Mouse (Mus musculus) lung, embryonic 15.5 days (tissue): Measurements from ENCODE around the gene Hist1h2aa. TPM values are rescaled to one million over a fixed set of nuclear protein-coding genes. Genes with fewer than 3 reads are reported as not detected.

ENCODE experiments used
- ATAC-seq: fragments of 200-750 bp; cut with Nextera tagmentation; 2 replicates; pipeline ENCODE4 v1.8.0; 2017; ENCODE audit warnings: moderate number of reproducible peaks, borderline replicate concordance; ENCODE audit not compliant: low FRiP score, low TSS enrichment; ENCODE audit errors: extremely low read depth
- H3K27ac ChIP-seq: fragments of 300-500 bp; sonication (generic); 2 replicates; pipeline ENCODE4 v1.5.1; 2015; ENCODE audit warnings: moderate library complexity, mild to moderate bottlenecking, inconsistent platforms
- H3K27me3 ChIP-seq: fragments of 300-500 bp; sonication (generic); 2 replicates; pipeline ENCODE4 v1.6.1; 2015; ENCODE audit warnings: inconsistent platforms
- H3K36me3 ChIP-seq: fragments of 300-500 bp; sonication (generic); 2 replicates; pipeline ENCODE4 v1.6.1; 2015; ENCODE audit warnings: inconsistent platforms
- H3K4me1 ChIP-seq: fragments of 300-500 bp; sonication (generic); 2 replicates; pipeline ENCODE4 v1.6.1; 2015; ENCODE audit warnings: inconsistent platforms
- H3K4me2 ChIP-seq: fragments of 300-500 bp; sonication (generic); 2 replicates; pipeline ENCODE4 v1.6.1; 2015; ENCODE audit warnings: inconsistent platforms, mild to moderate bottlenecking, moderate library complexity
- H3K4me3 ChIP-seq: fragments of 300-500 bp; sonication (generic); 2 replicates; pipeline ENCODE4 v1.5.1; 2015; ENCODE audit warnings: mild to moderate bottlenecking, inconsistent platforms
- H3K9ac ChIP-seq: fragments of 300-500 bp; sonication (generic); 2 replicates; pipeline ENCODE4 v1.6.1; 2015; ENCODE audit warnings: inconsistent platforms
- H3K9me3 ChIP-seq: fragments of 300-500 bp; sonication (generic); 2 replicates; pipeline ENCODE4 v1.6.1; 2016; ENCODE audit warnings: inconsistent platforms
- WGBS: fragments of 180-500 bp; shearing (Covaris S2); methylation state at CpG from one replicate; pipeline ENCODE4 v1.1.7; 2015; 5-methylcytosine and 5-hydroxymethylcytosine counted together
- polyA plus RNA-seq: library from polyadenylated mRNA; unstranded; fragments of >200 nt; fragmentation: Nextera tagmentation; extraction: Ambion mirVana; gene quantifications from 2 replicates; pipeline ENCODE4 v1.2.1, GENCODE M21; 2015

Gene Hist1h2aa
- polyA plus RNA-seq, 1 experiment from 2014 or later = not detected

- no peak for ATAC-seq
- Histone ChIP-seq H3K9ac (no peak within 1 kb of the TSS), H3K36me3 (no peaks in the 10 kb centered on the region), H3K4me2 (no peak within 1 kb of the TSS), H3K9me3 (no peaks in the 10 kb centered on the region), H3K27me3 (no peaks in the 10 kb centered on the region), H3K4me1 (0 out of 2 replicates have a peak, but pooled peaks cover 2% of the 10 kb centered on the region), H3K27ac (no peak within 1 kb of the TSS), H3K4me3 (no peak within 1 kb of the TSS)
- 55% methylated on average over 9 of the region's 9 CpGs for WGBS
These were observed 19.7 kb upstream of the Hist1h2aa start, which contains the start of gene Slc17a4 for GRCm38 (mm10) chr13:23914376-23915167. Gene Slc17a4 (minus strand): TSS chr13:23915009.

GRCm38 (mm10) chr13:23916132-23916531, 18.1 kb upstream of the Hist1h2aa start:
- WGBS = 86% methylated on average over 1 of the region's 1 CpGs
- no peak for ATAC-seq

DNA sequence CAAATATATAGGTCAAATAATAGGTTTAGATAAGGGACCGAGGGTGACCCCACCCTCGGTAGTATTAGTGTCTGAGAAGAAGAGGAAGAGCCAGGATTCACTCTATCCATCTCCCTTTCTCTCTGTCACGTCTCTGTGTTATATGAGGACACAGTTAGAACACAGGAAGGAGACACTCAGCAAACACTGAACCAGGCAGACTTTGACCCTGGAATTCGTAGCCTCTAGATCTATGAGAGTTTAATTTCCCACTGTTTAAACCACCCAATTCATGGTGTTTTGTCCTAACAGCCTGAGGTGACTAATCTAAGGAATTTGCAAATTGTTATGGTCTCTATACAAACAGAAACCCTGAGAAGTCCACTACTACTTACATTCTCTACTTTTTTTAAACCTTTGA, 16.6 kb upstream of the Hist1h2aa start:
- Histone ChIP-seq H3K4me2 (no peak overlapping the region), H3K4me1 (0 out of 2 replicates have a peak, but pooled peaks cover 2% of the 10 kb centered on the region), H3K9me3 (no peaks in the 10 kb centered on the region), H3K27ac (no peak overlapping the region), H3K36me3 (no peaks in the 10 kb centered on the region), H3K9ac (no peak overlapping the region), H3K4me3 (no peak overlapping the region), H3K27me3 (no peaks in the 10 kb centered on the region)
- ATAC-seq = no peak
- WGBS = 19% methylated on average over 4 of the region's 4 CpGs

More at GRCm38 (mm10) chr13:23916132-23916531, 18.1 kb upstream of the Hist1h2aa start:
- Histone ChIP-seq H3K27ac (no peak overlapping the region), H3K36me3 (no peaks in the 10 kb centered on the region), H3K9ac (no peak overlapping the region), H3K4me2 (no peak overlapping the region), H3K4me1 (0 out of 2 replicates have a peak, but pooled peaks cover 2% of the 10 kb centered on the region), H3K27me3 (no peaks in the 10 kb centered on the region), H3K9me3 (no peaks in the 10 kb centered on the region), H3K4me3 (no peak overlapping the region)

- WGBS = 71% methylated on average over 2 of the region's 2 CpGs
- no peaks in the 10 kb centered on the region for H3K36me3 ChIP-seq
These were observed 8.5 kb upstream of the Hist1h2aa start for GRCm38 (mm10) chr13:23925792-23926191.

GRCm38 (mm10) chr13:23928637-23929036, 5.6 kb upstream of the Hist1h2aa start:
- Histone ChIP-seq H3K36me3 (no peaks in the 10 kb centered on the region), H3K4me3 (no peak overlapping the region), H3K4me1 (peaks cover 12% of the 10 kb centered on the region), H3K27ac (peak overlapping the region; percentile 13; the same call in 1 of the 2 replicates), H3K4me2 (peak overlapping the region; percentile 29), H3K9ac (no peak overlapping the region), H3K9me3 (no peaks in the 10 kb centered on the region), H3K27me3 (no peaks in the 10 kb centered on the region)
- ATAC-seq = peak; percentile 79; the same call in 1 of the 2 replicates
- 23% methylated on average over 3 of the region's 3 CpGs for WGBS

More at GRCm38 (mm10) chr13:23925792-23926191, 8.5 kb upstream of the Hist1h2aa start:
- Histone ChIP-seq H3K27me3 (no peaks in the 10 kb centered on the region), H3K9me3 (no peaks in the 10 kb centered on the region), H3K9ac (no peak overlapping the region), H3K4me1 (peaks cover 12% of the 10 kb centered on the region), H3K27ac (no peak overlapping the region), H3K4me3 (no peak overlapping the region), H3K4me2 (no peak overlapping the region)
- ATAC-seq = no peak

DNA sequence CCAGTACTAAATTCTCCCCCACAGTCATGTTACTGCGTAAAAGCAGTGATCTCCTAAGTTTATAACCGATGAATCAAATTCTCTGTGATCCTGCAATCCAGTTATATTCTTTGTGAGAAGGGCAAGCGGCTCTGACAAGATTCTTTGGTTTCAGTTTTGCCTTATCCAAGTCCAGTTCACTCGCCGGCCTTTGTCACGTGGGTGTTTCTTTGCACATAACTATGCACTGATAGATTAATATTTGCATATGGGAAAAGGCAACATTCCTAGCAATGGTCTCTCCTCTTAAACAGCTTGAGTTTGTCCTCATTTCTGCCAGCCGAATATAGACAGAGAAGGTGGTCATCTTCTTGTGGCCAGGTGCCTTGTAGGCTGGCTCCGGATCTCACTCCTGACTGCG, 3.8 kb upstream of the Hist1h2aa start:
- Histone ChIP-seq H3K27me3 (no peaks in the 10 kb centered on the region), H3K4me3 (no peak overlapping the region), H3K4me2 (no peak overlapping the region), H3K27ac (no peak overlapping the region), H3K4me1 (peaks cover 12% of the 10 kb centered on the region), H3K9me3 (no peaks in the 10 kb centered on the region), H3K9ac (no peak overlapping the region), H3K36me3 (no peaks in the 10 kb centered on the region)
- ATAC-seq = no peak
- 74% methylated on average over 9 of the region's 9 CpGs for whole genome bisulfite sequencing

GRCm38 (mm10) chr13:23930904-23931303, 3.4 kb upstream of the Hist1h2aa start:
- Histone ChIP-seq H3K9me3 (no peaks in the 10 kb centered on the region), H3K27me3 (no peaks in the 10 kb centered on the region), H3K4me1 (peaks cover 12% of the 10 kb centered on the region), H3K36me3 (no peaks in the 10 kb centered on the region), H3K27ac (no peak overlapping the region), H3K9ac (no peak overlapping the region), H3K4me2 (no peak overlapping the region), H3K4me3 (no peak overlapping the region)
- ATAC-seq = no peak
- 63% methylated on average over 11 of the region's 11 CpGs for WGBS

GRCm38 (mm10) chr13:23933421-23934210, 646 bp upstream of the Hist1h2aa start, which contains the start of gene Hist1h2ba:
Gene Hist1h2ba (minus strand): TSS chr13:23934156.
- Histone ChIP-seq H3K4me3 (no peak within 1 kb of the TSS), H3K4me1 (peaks cover 2% of the 10 kb centered on the region), H3K27ac (no peak within 1 kb of the TSS), H3K4me2 (no peak within 1 kb of the TSS), H3K9me3 (no peaks in the 10 kb centered on the region), H3K27me3 (no peaks in the 10 kb centered on the region), H3K9ac (no peak within 1 kb of the TSS), H3K36me3 (no peaks in the 10 kb centered on the region)
- no peak for ATAC-seq
- WGBS = 89% methylated on average over 39 of the region's 39 CpGs

- H3K4me3 ChIP-seq = no peak overlapping the region
- H3K4me1 ChIP-seq = no peaks in the 10 kb centered on the region
- no peaks in the 10 kb centered on the region for H3K9me3 ChIP-seq
- no peaks in the 10 kb centered on the region for H3K27me3 ChIP-seq
- H3K4me2 ChIP-seq = no peak overlapping the region
- no peak overlapping the region for H3K9ac ChIP-seq
- WGBS = 86% methylated on average over 1 of the region's 1 CpGs
- no peak for ATAC-seq
- H3K27ac ChIP-seq = no peak overlapping the region
- no peaks in the 10 kb centered on the region for H3K36me3 ChIP-seq
These were observed 4.4 kb downstream of the Hist1h2aa start for GRCm38 (mm10) chr13:23938699-23939098.

DNA sequence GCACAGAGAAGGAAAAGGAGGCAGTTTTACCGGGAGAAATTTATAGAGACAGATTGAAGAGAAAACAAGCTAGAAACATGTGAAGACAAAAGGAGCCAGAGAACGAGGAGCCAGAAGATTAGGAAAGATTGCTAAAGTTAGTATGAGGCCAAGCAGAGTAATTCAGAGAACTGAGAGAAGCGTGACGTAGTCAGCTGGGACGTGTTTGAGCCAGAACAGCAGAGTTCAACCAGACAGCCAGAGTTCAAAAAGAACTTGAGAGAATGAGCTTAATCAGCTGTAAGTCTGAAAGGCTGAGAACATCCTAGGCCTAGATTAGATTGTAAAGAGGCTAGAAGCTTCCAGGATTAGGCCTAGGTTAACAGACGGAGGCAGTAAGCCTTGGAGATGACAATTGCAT, 6.0 kb downstream of the Hist1h2aa start:
- no peak; the same call in 1 of the 2 replicates for ATAC-seq

GRCm38 (mm10) chr13:23942861-23943260, 8.6 kb downstream of the Hist1h2aa start:
- Histone ChIP-seq H3K9me3 (no peaks in the 10 kb centered on the region), H3K4me2 (no peak overlapping the region), H3K4me1 (no peaks in the 10 kb centered on the region), H3K9ac (no peak overlapping the region), H3K36me3 (no peaks in the 10 kb centered on the region), H3K27ac (no peak overlapping the region), H3K27me3 (no peaks in the 10 kb centered on the region), H3K4me3 (no peak overlapping the region)
- WGBS = 51% methylated on average over 2 of the region's 2 CpGs
- ATAC-seq = no peak

More for the DNA sequence above, 6.0 kb downstream of the Hist1h2aa start:
- Histone ChIP-seq H3K9ac (no peak overlapping the region), H3K27ac (0 out of 2 replicates have a peak overlapping the region, but pooled peaks have one; percentile 12), H3K4me3 (no peak overlapping the region), H3K4me2 (no peak overlapping the region), H3K9me3 (no peaks in the 10 kb centered on the region), H3K4me1 (no peaks in the 10 kb centered on the region), H3K36me3 (no peaks in the 10 kb centered on the region), H3K27me3 (no peaks in the 10 kb centered on the region)
- 38% methylated on average over 6 of the region's 6 CpGs for WGBS

DNA sequence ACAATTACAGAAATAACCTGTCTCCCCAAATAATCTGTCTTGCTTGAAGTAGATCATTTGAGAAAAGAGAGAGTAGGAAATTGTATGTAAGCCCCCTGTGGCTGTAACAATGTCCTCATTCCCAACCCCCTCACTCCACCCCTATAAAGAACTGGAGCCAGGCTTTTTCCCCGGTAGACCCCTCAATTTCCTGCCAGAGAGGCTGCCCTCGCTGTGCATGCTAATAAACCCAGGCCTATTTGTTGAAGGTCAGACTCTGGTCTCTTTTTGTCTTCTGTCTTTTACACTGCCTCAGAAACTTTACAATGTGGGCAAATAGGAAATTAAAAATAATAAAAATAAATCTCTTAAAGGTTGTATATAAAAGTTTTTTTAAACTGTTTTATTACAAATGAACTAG, 12.0 kb downstream of the Hist1h2aa start:
- no peak overlapping the region for H3K4me2 ChIP-seq
- no peaks in the 10 kb centered on the region for H3K36me3 ChIP-seq
- H3K4me3 ChIP-seq = no peak overlapping the region
- no peaks in the 10 kb centered on the region for H3K9me3 ChIP-seq
- H3K9ac ChIP-seq = no peak overlapping the region
- no peak for ATAC-seq
- no peaks in the 10 kb centered on the region for H3K4me1 ChIP-seq
- no peaks in the 10 kb centered on the region for H3K27me3 ChIP-seq
- WGBS = 28% methylated on average over 2 of the region's 2 CpGs
- no peak overlapping the region for H3K27ac ChIP-seq
